Mouse (Mus musculus) gastrocnemius, adult 18-20 months (tissue): ENCODE measurements around the gene Pcbp4. TPM values are rescaled to one million over a fixed set of nuclear protein-coding genes. Genes with fewer than 3 reads are reported as not detected.
A peak's percentile ranks its signal among the peaks of the same experiment; 100 is the strongest.

Experiments used
- DNase-seq: peaks from one replicate; pipeline ENCODE4 v3.0.0; 2021; ENCODE audit warnings: low spot score
- total RNA-seq, 2 experiments: library from RNA; stranded (reverse); gene quantifications; 2 replicates each; pipeline ENCODE4 v1.2.3; 2021

Gene Pcbp4
- total RNA-seq, 2 experiments from 2014 or later: 54.7 to 69.6 TPM

GRCm38 (mm10) chr9:106444836-106445235 lies 8.3 kb upstream of the Pcbp4 start:
- DNase-seq: no peak

GRCm38 (mm10) chr9:106447348-106447747 lies 5.7 kb upstream of the Pcbp4 start, which contains the start of the genes Abhd14b and Abhd14a:
Gene Abhd14b, plus strand, starts transcription at chr9:106447459.
Gene Abhd14a, minus strand, starts transcription at chr9:106447678.
- peak; percentile 95 for DNase-seq

- no peak for DNase-seq
Measured at GRCm38 (mm10) chr9:106447951-106448350, 5.1 kb upstream of the Pcbp4 start.

- peak; percentile 91 for DNase-seq
Measured at GRCm38 (mm10) chr9:106448498-106449031, 4.5 kb upstream of the Pcbp4 start.

GRCm38 (mm10) chr9:106449947-106450346 lies 3.1 kb upstream of the Pcbp4 start:
- no peak for DNase-seq

GRCm38 (mm10) chr9:106450661-106451060 lies 2.4 kb upstream of the Pcbp4 start:
- DNase-seq: peak; percentile 77

GRCm38 (mm10) chr9:106451298-106451697 lies 1.8 kb upstream of the Pcbp4 start:
- no peak for DNase-seq

GRCm38 (mm10) chr9:106451899-106452298 lies 1.2 kb upstream of the Pcbp4 start:
- no peak for DNase-seq

- no peak for DNase-seq
Measured at GRCm38 (mm10) chr9:106452351-106452750, 740 bp upstream of the Pcbp4 start.

GRCm38 (mm10) chr9:106452821-106453220 lies 270 bp upstream of the Pcbp4 start:
- no peak for DNase-seq

GRCm38 (mm10) chr9:106454071-106454761 lies 1.1 kb downstream of the Pcbp4 start:
- DNase-seq: no peak

- no peak for DNase-seq
Measured at GRCm38 (mm10) chr9:106454888-106455681, 2.0 kb downstream of the Pcbp4 start.

GRCm38 (mm10) chr9:106456325-106457162 lies 3.5 kb downstream of the Pcbp4 start:
- DNase-seq: no peak

- DNase-seq: no peak
Measured at GRCm38 (mm10) chr9:106457163-106457559, 4.1 kb downstream of the Pcbp4 start.

GRCm38 (mm10) chr9:106457920-106458319 lies 4.8 kb downstream of the Pcbp4 start:
- DNase-seq: no peak

- DNase-seq: no peak
Measured at GRCm38 (mm10) chr9:106459946-106460345, 6.9 kb downstream of the Pcbp4 start.

GRCm38 (mm10) chr9:106460401-106461025 lies 7.4 kb downstream of the Pcbp4 start:
- DNase-seq: no peak

- no peak for DNase-seq
Measured at GRCm38 (mm10) chr9:106461026-106461415, 7.9 kb downstream of the Pcbp4 start.

GRCm38 (mm10) chr9:106461641-106462429 lies 8.7 kb downstream of the Pcbp4 start:
- no peak for DNase-seq

- DNase-seq: no peak
Measured at GRCm38 (mm10) chr9:106462430-106462800, 9.3 kb downstream of the Pcbp4 start.
